Mouse (Mus musculus) fat pad, adult 2 months (tissue): ENCODE measurements at regions not wholly inside any gene's neighbourhood (a gene's known extent, or its start where the extent isn't known, plus 50 kb on each side); places are given as distances from the start of the nearest gene placed in this dataset.
A peak's percentile ranks its signal among the peaks of the same experiment; 100 is the strongest.

Source experiments
- DNase-seq: peaks from one replicate; pipeline ENCODE4 v3.0.0-alpha.2; 2011; ENCODE audit warnings: low read depth, low spot score; ENCODE audit errors: extremely low read depth

DNA sequence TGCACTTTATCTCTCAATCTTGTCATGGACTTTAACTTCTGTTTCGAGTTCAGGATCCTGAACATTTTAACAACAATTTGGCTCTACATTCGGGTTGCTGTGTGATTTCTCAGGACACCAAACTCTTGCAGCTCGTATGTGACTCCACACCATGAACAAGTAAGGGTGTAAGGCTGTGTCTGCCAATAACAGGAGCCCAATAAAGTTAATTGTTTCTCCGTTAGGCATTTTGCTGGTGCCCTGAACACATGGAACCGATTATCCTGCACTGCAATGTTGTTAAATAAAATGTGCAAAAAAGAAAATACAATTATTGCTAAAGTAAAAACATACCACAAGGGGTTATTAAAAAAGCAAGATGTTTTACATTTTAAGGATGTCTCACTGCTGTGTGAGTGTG is 497.2 kb downstream of the Kcnj2 start:
- no peak for DNase-seq

GRCm38 (mm10) chr11:111568041-111568440 is 502.1 kb downstream of the Kcnj2 start:
- DNase-seq, result no peak

- DNase-seq, result no peak
These were observed 502.9 kb downstream of the Kcnj2 start for GRCm38 (mm10) chr11:111568876-111569275.

- DNase-seq, result no peak
These were observed 511.9 kb downstream of the Kcnj2 start for GRCm38 (mm10) chr11:111577883-111578282.

GRCm38 (mm10) chr11:111582980-111583379 is 517.0 kb downstream of the Kcnj2 start:
- no peak for DNase-seq

GRCm38 (mm10) chr11:111583606-111584005 is 517.6 kb downstream of the Kcnj2 start:
- no peak for DNase-seq

GRCm38 (mm10) chr11:111599456-111599855 is 533.5 kb downstream of the Kcnj2 start:
- DNase-seq, result no peak

- no peak for DNase-seq
These were observed 539.2 kb downstream of the Kcnj2 start for GRCm38 (mm10) chr11:111605146-111605545.

DNA sequence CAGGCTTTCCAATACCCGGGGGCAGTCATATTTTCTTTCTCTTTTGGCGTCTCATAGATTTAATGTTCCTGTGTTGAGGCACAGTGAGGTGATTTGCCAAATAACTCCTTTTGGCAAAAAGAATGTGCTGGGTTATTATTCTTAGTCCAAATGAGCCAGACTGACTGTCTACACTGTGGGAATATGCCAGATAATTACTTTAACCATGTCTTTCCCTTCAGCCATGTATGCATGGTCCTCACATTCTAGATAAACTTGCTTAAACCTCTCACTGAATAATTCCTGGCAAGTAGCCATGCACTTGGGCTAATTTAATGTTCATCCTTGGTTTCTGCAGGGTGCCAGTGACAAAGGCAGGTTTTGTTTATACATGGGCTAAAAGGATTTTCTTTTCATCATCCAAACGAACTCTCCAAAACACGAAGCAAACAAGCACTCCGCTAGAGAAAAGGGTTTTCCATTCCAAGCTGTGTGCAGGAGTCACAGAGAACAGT is 544.6 kb downstream of the Kcnj2 start:
- no peak for DNase-seq

- DNase-seq, result no peak
These were observed 577.6 kb downstream of the Kcnj2 start for GRCm38 (mm10) chr11:111643603-111644002.

DNA sequence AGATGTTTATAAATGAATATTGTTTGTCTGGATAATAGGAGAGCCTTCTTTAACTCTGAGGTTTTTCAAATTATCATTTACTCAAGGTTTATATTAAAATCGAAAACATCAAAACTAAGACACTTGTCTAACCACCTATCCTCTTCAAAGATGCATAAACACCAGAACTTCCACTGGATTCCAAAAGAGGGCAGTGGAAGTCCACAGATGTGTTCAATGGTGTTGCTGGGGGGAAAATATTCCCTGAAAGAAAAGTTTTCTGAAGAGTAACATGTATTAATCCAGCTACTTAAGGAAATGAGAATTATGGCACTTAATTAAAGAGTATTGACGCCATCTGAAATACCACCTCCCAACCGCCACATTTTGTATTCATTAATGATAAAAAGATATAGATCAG is 586.9 kb downstream of the Kcnj2 start:
- no peak for DNase-seq

GRCm38 (mm10) chr11:111657778-111658177 is 591.8 kb downstream of the Kcnj2 start:
- DNase-seq, result no peak

GRCm38 (mm10) chr11:111658362-111659309 is 592.7 kb downstream of the Kcnj2 start:
- DNase-seq, result no peak

- DNase-seq, result no peak
These were observed 597.3 kb downstream of the Kcnj2 start for GRCm38 (mm10) chr11:111663269-111663668.

GRCm38 (mm10) chr11:111666336-111666735 is 600.4 kb downstream of the Kcnj2 start:
- DNase-seq, result no peak

GRCm38 (mm10) chr11:111671865-111672264 is 605.9 kb downstream of the Kcnj2 start:
- DNase-seq, result no peak

GRCm38 (mm10) chr11:111675673-111676072 is 609.7 kb downstream of the Kcnj2 start:
- DNase-seq, result no peak

GRCm38 (mm10) chr11:111682341-111682740 is 616.4 kb downstream of the Kcnj2 start:
- peak; percentile 26 for DNase-seq

- no peak for DNase-seq
These were observed 617.9 kb downstream of the Kcnj2 start for GRCm38 (mm10) chr11:111683909-111684308.

GRCm38 (mm10) chr11:111687769-111688168 is 621.8 kb downstream of the Kcnj2 start:
- no peak for DNase-seq

- peak; percentile 40 for DNase-seq
These were observed 622.4 kb downstream of the Kcnj2 start for GRCm38 (mm10) chr11:111688186-111688860.

DNA sequence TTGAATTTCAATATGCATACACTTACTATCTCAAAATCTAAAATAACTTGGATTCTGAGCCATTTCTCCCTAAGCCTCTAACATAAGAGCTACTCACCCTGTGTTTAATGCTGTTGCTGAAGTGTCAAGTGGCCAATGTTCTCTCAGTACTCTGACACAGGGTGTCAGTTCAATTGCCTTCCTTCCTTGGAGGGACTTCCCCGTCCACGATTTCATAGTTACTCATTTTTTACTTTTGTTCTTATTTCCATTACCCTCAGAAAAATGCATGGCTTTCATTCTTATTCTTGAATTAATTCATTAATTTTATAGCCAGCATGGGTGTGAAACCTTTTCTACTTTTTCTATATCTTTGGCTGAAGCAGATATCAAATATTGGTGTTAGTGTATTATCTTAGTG is 623.9 kb downstream of the Kcnj2 start:
- DNase-seq, result no peak
